Mouse (Mus musculus): Measurements from ENCODE around the gene D930020B18Rik. TPM values are rescaled to one million over a fixed set of nuclear protein-coding genes. Genes with fewer than 3 reads are reported as not detected.

The D930020B18Rik gene
- polyA plus RNA-seq, 2 experiments, result 1.1 TPM

DNA sequence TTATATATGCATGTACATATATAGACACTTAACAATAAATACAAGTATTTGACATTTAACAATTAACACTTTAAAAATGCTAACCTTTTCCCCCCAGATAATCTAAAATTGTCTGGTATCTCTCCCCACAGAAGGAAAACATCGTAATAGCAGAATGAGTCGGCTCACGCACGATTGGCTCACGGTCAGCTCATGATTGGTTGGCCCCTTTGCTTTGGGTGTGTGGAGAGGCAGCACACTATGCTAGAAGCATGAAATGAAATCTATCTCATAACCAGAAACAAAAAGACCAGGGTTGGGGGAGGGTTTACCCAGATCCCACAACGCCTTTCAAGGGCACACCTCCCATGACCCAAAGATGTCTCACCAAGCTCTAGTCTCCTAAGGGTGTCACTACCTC lies 63.5 kb downstream of the D930020B18Rik start:
- H3K4me1 ChIP-seq (ENCODE audit: control insufficient read depth, insufficient read depth, low read length), result no peaks in the 10 kb centered on the region
- no peaks in the 10 kb centered on the region for H3K27me3 ChIP-seq (ENCODE audit: control insufficient read depth, insufficient read depth, low read length)
- H3K4me3 ChIP-seq (replicated peaks; ENCODE audit: low read length), result no peak overlapping the region
- no peak overlapping the region for H3K9ac ChIP-seq (ENCODE audit: low read depth, low read length, severe bottlenecking)
- no peak overlapping the region for H3K4me2 ChIP-seq (replicated peaks; ENCODE audit: low read depth, low read length, severe bottlenecking)
- ATAC-seq (ENCODE audit: low FRiP score, low read depth), result no peak
- no peaks in the 10 kb centered on the region for H3K9me3 ChIP-seq (ENCODE audit: control insufficient read depth, low read length)
- no peak for TF ChIP-seq POLR2A (IDR thresholded peaks at IDR 0.05; ENCODE audit: borderline replicate concordance, extremely low read depth, insufficient read depth, insufficient read length)
- no peaks in the 10 kb centered on the region for H3K36me3 ChIP-seq (ENCODE audit: control insufficient read depth, insufficient read depth, low read length)
- 89% methylated on average over 6 of the region's 6 CpGs for WGBS
- DNase-seq (ENCODE audit: low spot score), result no peak
- H3K27ac ChIP-seq (replicated peaks; ENCODE audit: low read depth, low read length), result no peak overlapping the region

DNA sequence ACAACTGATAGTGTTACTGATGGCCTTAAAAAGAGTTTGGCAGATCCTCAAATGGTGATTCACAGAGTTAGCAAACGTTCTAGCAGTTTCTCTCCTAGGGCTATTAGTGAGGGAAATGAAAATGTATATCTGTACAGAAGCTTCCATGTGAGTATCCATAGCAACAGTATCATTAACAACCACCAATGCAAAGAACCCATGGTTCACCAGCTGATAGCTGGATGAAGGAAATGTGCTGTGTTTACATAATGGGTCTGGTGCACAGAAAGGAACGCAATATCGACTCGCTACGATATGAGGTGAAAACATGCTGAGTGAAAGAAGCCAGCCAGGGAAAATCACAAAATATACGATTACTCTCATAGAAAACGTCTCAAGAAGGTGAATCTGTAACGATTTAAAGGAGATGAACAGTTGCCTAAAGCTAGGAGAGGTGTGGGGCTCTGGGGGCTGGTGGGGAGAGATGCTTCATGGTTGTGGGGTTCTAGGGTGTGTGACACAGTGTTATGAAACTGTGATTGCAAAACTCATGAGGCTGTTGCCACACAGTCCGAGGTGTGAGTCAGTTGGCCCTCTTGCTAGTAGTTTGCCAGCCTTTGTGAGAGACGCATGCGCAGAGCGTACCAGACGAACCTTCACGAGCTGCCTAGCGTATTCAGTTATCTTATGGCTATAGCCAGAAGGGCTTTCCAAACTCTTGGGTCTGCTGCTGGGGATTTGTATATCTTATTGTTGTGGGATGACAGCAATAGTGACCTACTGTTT lies 64.2 kb downstream of the D930020B18Rik start:
- H3K27me3 ChIP-seq (ENCODE audit: control insufficient read depth, insufficient read depth, low read length), result no peaks in the 10 kb centered on the region
- ATAC-seq (ENCODE audit: low FRiP score, low read depth) (no peak), DNase-seq (ENCODE audit: low spot score) (no peak)
- no peaks in the 10 kb centered on the region for H3K36me3 ChIP-seq (ENCODE audit: control insufficient read depth, insufficient read depth, low read length)
- 89% methylated on average over 15 of the region's 15 CpGs for WGBS
- no peak overlapping the region for H3K27ac ChIP-seq (replicated peaks; ENCODE audit: low read depth, low read length)
- H3K4me1 ChIP-seq (ENCODE audit: control insufficient read depth, insufficient read depth, low read length), result no peaks in the 10 kb centered on the region
- no peak for TF ChIP-seq POLR2A (IDR thresholded peaks at IDR 0.05; ENCODE audit: borderline replicate concordance, extremely low read depth, insufficient read depth, insufficient read length)
- H3K9me3 ChIP-seq (ENCODE audit: control insufficient read depth, low read length), result no peaks in the 10 kb centered on the region
- H3K4me3 ChIP-seq (replicated peaks; ENCODE audit: low read length), result no peak overlapping the region
- H3K9ac ChIP-seq (ENCODE audit: low read depth, low read length, severe bottlenecking), result no peak overlapping the region
- H3K4me2 ChIP-seq (replicated peaks; ENCODE audit: low read depth, low read length, severe bottlenecking), result no peak overlapping the region

DNA sequence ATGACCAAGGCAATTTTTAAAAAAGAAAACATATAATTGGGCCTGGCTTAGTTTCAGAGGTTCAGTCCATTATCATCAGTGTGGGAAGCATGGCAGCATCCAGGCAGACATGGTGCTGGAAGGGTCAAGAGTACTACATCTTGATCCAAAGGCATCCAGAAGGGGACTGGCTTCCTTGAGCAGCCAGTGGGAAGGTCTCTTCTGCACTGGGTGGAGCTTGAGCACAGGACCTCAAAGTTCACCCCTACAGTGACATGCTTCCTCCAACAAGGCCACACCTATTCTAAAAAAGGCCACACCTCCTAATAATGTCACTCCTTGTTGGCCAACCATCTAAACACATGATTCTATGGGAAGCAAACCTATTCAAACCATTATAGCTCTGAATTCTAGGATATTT lies 75.5 kb downstream of the D930020B18Rik start:
- H3K4me1 ChIP-seq (ENCODE audit: control insufficient read depth, insufficient read depth, low read length), result no peaks in the 10 kb centered on the region
- ATAC-seq (ENCODE audit: low FRiP score, low read depth) (no peak), DNase-seq (ENCODE audit: low spot score) (no peak)
- H3K4me3 ChIP-seq (replicated peaks; ENCODE audit: low read length), result no peak overlapping the region
- no peak overlapping the region for H3K9ac ChIP-seq (ENCODE audit: low read depth, low read length, severe bottlenecking)
- no peak overlapping the region for H3K27ac ChIP-seq (replicated peaks; ENCODE audit: low read depth, low read length)
- H3K36me3 ChIP-seq (ENCODE audit: control insufficient read depth, insufficient read depth, low read length), result no peaks in the 10 kb centered on the region
- no peaks in the 10 kb centered on the region for H3K27me3 ChIP-seq (ENCODE audit: control insufficient read depth, insufficient read depth, low read length)
- no peak overlapping the region for H3K4me2 ChIP-seq (replicated peaks; ENCODE audit: low read depth, low read length, severe bottlenecking)
- no peak for TF ChIP-seq POLR2A (IDR thresholded peaks at IDR 0.05; ENCODE audit: borderline replicate concordance, extremely low read depth, insufficient read depth, insufficient read length)
- H3K9me3 ChIP-seq (ENCODE audit: control insufficient read depth, low read length), result peaks cover 9% of the 10 kb centered on the region; the same call in 1 of the 2 replicates

DNA sequence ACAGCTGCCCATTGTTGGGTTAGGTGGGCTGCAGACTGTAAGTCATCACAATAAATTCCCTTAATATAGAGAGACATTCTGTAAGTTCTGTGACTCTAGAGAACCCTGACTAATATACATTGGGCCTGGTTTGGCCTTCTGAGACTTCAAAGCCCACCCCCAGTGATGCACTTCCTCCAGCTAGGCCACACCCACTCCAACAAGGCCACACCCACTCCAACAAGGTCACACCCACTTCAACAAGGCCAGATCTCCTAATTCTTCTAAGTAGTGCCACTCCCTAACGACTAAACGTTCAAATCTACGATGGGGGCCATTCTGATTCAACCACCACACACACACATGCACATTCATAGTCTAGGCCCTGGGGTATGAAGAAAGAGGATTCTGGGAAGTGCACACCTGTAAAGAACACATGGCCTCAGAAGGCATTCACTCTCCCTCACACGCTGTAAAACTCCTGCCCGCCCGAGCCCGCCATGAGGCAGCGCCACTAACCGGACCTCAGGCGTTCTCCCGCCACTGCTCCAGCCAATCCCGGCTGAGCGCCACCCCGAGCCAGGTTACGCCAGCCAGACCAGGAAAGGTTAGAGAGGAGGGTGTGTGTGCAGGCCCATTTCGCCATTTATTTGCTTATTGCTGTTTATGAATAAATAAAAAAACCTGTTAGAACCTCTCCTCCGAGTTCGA lies 77.7 kb downstream of the D930020B18Rik start:
- Histone ChIP-seq H3K27ac (replicated peaks; ENCODE audit: low read depth, low read length) (no peak overlapping the region), H3K4me1 (ENCODE audit: control insufficient read depth, insufficient read depth, low read length) (no peaks in the 10 kb centered on the region), H3K4me3 (replicated peaks; ENCODE audit: low read length) (no peak overlapping the region), H3K27me3 (ENCODE audit: control insufficient read depth, insufficient read depth, low read length) (no peaks in the 10 kb centered on the region), H3K9ac (ENCODE audit: low read depth, low read length, severe bottlenecking) (no peak overlapping the region), H3K36me3 (ENCODE audit: control insufficient read depth, insufficient read depth, low read length) (no peaks in the 10 kb centered on the region), H3K9me3 (ENCODE audit: control insufficient read depth, low read length) (peaks cover 9% of the 10 kb centered on the region; the same call in 1 of the 2 replicates), H3K4me2 (replicated peaks; ENCODE audit: low read depth, low read length, severe bottlenecking) (no peak overlapping the region)
- TF ChIP-seq POLR2A (IDR thresholded peaks at IDR 0.05; ENCODE audit: borderline replicate concordance, extremely low read depth, insufficient read depth, insufficient read length), result no peak
- ATAC-seq (ENCODE audit: low FRiP score, low read depth) (no peak), DNase-seq (ENCODE audit: low spot score) (no peak)
- 92% methylated on average over 18 of the region's 18 CpGs for WGBS

DNA sequence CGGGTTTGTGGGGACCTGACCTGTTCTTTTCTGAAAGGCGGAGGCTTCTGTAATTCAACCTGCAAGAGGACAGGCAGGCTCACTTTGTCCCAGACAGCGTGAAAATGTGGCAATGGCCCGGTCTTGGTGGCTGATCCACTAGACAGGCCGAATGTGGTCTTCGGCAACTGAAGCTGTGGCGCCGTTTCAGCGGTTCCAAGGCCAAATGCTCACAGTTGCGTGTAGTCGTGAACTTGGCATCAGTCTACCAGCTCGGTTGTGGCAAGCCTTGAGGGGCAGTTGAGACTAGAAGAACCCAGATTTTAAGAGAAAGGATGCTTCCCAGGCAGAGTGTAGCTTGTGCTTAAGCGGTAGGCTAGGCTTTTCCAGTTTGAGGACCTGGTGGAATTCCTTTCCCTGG lies 79.3 kb downstream of the D930020B18Rik start:
- Histone ChIP-seq H3K27me3 (ENCODE audit: control insufficient read depth, insufficient read depth, low read length) (no peaks in the 10 kb centered on the region), H3K4me2 (replicated peaks; ENCODE audit: low read depth, low read length, severe bottlenecking) (no peak overlapping the region), H3K9ac (ENCODE audit: low read depth, low read length, severe bottlenecking) (no peak overlapping the region), H3K36me3 (ENCODE audit: control insufficient read depth, insufficient read depth, low read length) (no peaks in the 10 kb centered on the region), H3K27ac (replicated peaks; ENCODE audit: low read depth, low read length) (no peak overlapping the region), H3K4me3 (replicated peaks; ENCODE audit: low read length) (no peak overlapping the region), H3K4me1 (ENCODE audit: control insufficient read depth, insufficient read depth, low read length) (no peaks in the 10 kb centered on the region), H3K9me3 (ENCODE audit: control insufficient read depth, low read length) (peaks cover 9% of the 10 kb centered on the region; the same call in 1 of the 2 replicates)
- no peak for TF ChIP-seq POLR2A (IDR thresholded peaks at IDR 0.05; ENCODE audit: borderline replicate concordance, extremely low read depth, insufficient read depth, insufficient read length)
- whole genome bisulfite sequencing, result 94% methylated on average over 13 of the region's 13 CpGs
- DNase-seq (ENCODE audit: low spot score) (no peak), ATAC-seq (ENCODE audit: low FRiP score, low read depth) (no peak)

Data from limb, embryonic 14.5 days (tissue).